Mouse (Mus musculus) G1E (cell line): ENCODE measurements around the gene Ccdc115. TPM values are rescaled to one million over a fixed set of nuclear protein-coding genes. Genes with fewer than 3 reads are reported as not detected.

Source experiments
- ATAC-seq: 2 replicates; pipeline ENCODE4 v1.8.0; 2016; ENCODE audit warnings: mild to moderate bottlenecking; ENCODE audit not compliant: insufficient number of reproducible peaks, poor library complexity, low FRiP score, severe bottlenecking; ENCODE audit errors: extremely low read depth
- DNase-seq: peaks from one replicate; pipeline ENCODE4 v3.0.0; 2012; ENCODE audit warnings: low spot score
- H3K27me3 ChIP-seq: 2 replicates; pipeline ENCODE4 v1.6.1; 2012; ENCODE audit warnings: mild to moderate bottlenecking, low read length, inconsistent platforms; ENCODE audit not compliant: insufficient read depth
- H3K36me3 ChIP-seq: replicated peaks from 2 replicates; pipeline ENCODE3; 2012; ENCODE audit warnings: mild to moderate bottlenecking, inconsistent platforms
- H3K4me1 ChIP-seq: 2 replicates; pipeline ENCODE4 v1.6.1; 2012; ENCODE audit warnings: low read depth, low read length, inconsistent platforms, mixed read lengths; ENCODE audit not compliant: insufficient read depth
- H3K4me3 ChIP-seq: 2 replicates; pipeline ENCODE4 v1.5.1; 2012; ENCODE audit warnings: low read depth, mild to moderate bottlenecking, inconsistent platforms, low read length, moderate library complexity, mixed read lengths
- H3K9me3 ChIP-seq: replicated peaks from 2 replicates; pipeline ENCODE4 v1.6.1; 2012; ENCODE audit warnings: inconsistent platforms
- CTCF ChIP-seq: IDR thresholded peaks from 2 replicates; pipeline ENCODE4 v1.5.1; 2012; ENCODE audit warnings: low read depth, low read length, inconsistent platforms, mixed read lengths
- GATA1 ChIP-seq: IDR thresholded peaks from 2 replicates; pipeline ENCODE4 v1.6.1; 2012; ENCODE audit warnings: borderline replicate concordance, low read length, inconsistent platforms, mixed read lengths
- GATA2 ChIP-seq: IDR thresholded peaks from 2 replicates; pipeline ENCODE4 v1.6.1; 2012; ENCODE audit warnings: low read depth, low read length, inconsistent platforms, borderline replicate concordance
- POLR2AphosphoS5 ChIP-seq: IDR thresholded peaks from 2 replicates; pipeline ENCODE4 v1.6.1; 2012; ENCODE audit warnings: low read depth, low read length, inconsistent platforms; ENCODE audit not compliant: insufficient replicate concordance
- TAL1 ChIP-seq: conservative IDR thresholded peaks from 2 replicates; pipeline ENCODE4 v1.6.1; 2012; ENCODE audit warnings: low read depth, low read length, inconsistent platforms, mixed read lengths
- polyA plus RNA-seq: library from polyadenylated mRNA; stranded (reverse); fragments of >175 nt; gene quantifications from 2 replicates; pipeline ENCODE4 v1.2.3, GENCODE M21; 2012
- total RNA-seq, 2 experiments: library from RNA; stranded (forward) in 1 of 2; stranded (reverse) in 1 of 2; fragments of 200-1000 nt in 1 of 2; fragments of >200 nt in 1 of 2; fragmentation: Nextera tagmentation in 1 of 2; gene quantifications; 2 replicates each; pipeline ENCODE4 v1.2.3; 2014 to 2017

Ccdc115 gene
- total and polyA plus RNA-seq, 3 experiments: 60.5 to 146 (median 97.1) TPM

- Histone ChIP-seq H3K4me1 (peaks cover 24% of the 10 kb centered on the region), H3K36me3 (no peaks in the 10 kb centered on the region), H3K4me3 (no peak overlapping the region), H3K9me3 (no peaks in the 10 kb centered on the region), H3K27me3 (peaks cover 16% of the 10 kb centered on the region)
- no peak for TF ChIP-seq GATA2
- no peak for TF ChIP-seq CTCF
- no peak for TF ChIP-seq TAL1
- no peak for TF ChIP-seq POLR2AphosphoS5
- no peak for TF ChIP-seq GATA1
- DNase-seq (no peak), ATAC-seq (no peak)
Observed at GRCm38 (mm10) chr1:34478891-34479655, 39.6 kb upstream of the Ccdc115 start.

- Histone ChIP-seq H3K4me1 (peaks cover 33% of the 10 kb centered on the region), H3K36me3 (peaks cover 6% of the 10 kb centered on the region), H3K4me3 (peak overlapping the region; percentile 72), H3K27me3 (peaks cover 27% of the 10 kb centered on the region), H3K9me3 (no peaks in the 10 kb centered on the region)
- TF ChIP-seq POLR2AphosphoS5: no peak
- no peak for TF ChIP-seq TAL1
- TF ChIP-seq GATA2: no peak
- DNase-seq (peak; percentile 68), ATAC-seq (peak; percentile 86)
Observed at GRCm38 (mm10) chr1:34472427-34473300, 33.2 kb upstream of the Ccdc115 start.

GRCm38 (mm10) chr1:34469801-34470200 lies 30.3 kb upstream of the Ccdc115 start:
- H3K4me1 ChIP-seq: peaks cover 43% of the 10 kb centered on the region
- H3K9me3 ChIP-seq: no peaks in the 10 kb centered on the region
- H3K36me3 ChIP-seq: peaks cover 6% of the 10 kb centered on the region
- TF ChIP-seq CTCF: no peak
- no peak for TF ChIP-seq GATA1
- no peak for TF ChIP-seq POLR2AphosphoS5
- no peak for TF ChIP-seq GATA2
- no peak for TF ChIP-seq TAL1
- no peak for DNase-seq
- no peak overlapping the region for H3K4me3 ChIP-seq
- H3K27me3 ChIP-seq: peaks cover 20% of the 10 kb centered on the region
- no peak for ATAC-seq

GRCm38 (mm10) chr1:34468500-34468899 lies 29.0 kb upstream of the Ccdc115 start:
- H3K9me3 ChIP-seq: no peaks in the 10 kb centered on the region
- peaks cover 20% of the 10 kb centered on the region for H3K27me3 ChIP-seq
- TF ChIP-seq GATA2: no peak
- TF ChIP-seq CTCF: no peak
- no peak for TF ChIP-seq TAL1
- TF ChIP-seq GATA1: no peak
- no peak for TF ChIP-seq POLR2AphosphoS5
- DNase-seq (no peak), ATAC-seq (no peak)
- H3K4me3 ChIP-seq: no peak overlapping the region
- peaks cover 9% of the 10 kb centered on the region for H3K36me3 ChIP-seq
- peaks cover 46% of the 10 kb centered on the region for H3K4me1 ChIP-seq

GRCm38 (mm10) chr1:34468051-34468450 lies 28.6 kb upstream of the Ccdc115 start:
- H3K9me3 ChIP-seq: no peaks in the 10 kb centered on the region
- H3K36me3 ChIP-seq: peaks cover 11% of the 10 kb centered on the region
- DNase-seq (no peak), ATAC-seq (no peak)
- TF ChIP-seq TAL1 (no peak), CTCF (no peak), GATA2 (no peak), GATA1 (no peak), POLR2AphosphoS5 (no peak)
- no peak overlapping the region for H3K4me3 ChIP-seq
- peaks cover 18% of the 10 kb centered on the region for H3K27me3 ChIP-seq
- peaks cover 45% of the 10 kb centered on the region for H3K4me1 ChIP-seq

GRCm38 (mm10) chr1:34465445-34465844 lies 26.0 kb upstream of the Ccdc115 start:
- ATAC-seq: no peak
- no peak for DNase-seq
- no peak for TF ChIP-seq TAL1
- no peak for TF ChIP-seq GATA1
- TF ChIP-seq POLR2AphosphoS5: no peak
- no peak for TF ChIP-seq CTCF
- TF ChIP-seq GATA2: no peak
- Histone ChIP-seq H3K27me3 (no peaks in the 10 kb centered on the region), H3K4me1 (peaks cover 36% of the 10 kb centered on the region), H3K9me3 (no peaks in the 10 kb centered on the region), H3K36me3 (peaks cover 7% of the 10 kb centered on the region), H3K4me3 (no peak overlapping the region)
